Mouse (Mus musculus) liver, adult 2 months (tissue): Measurements from ENCODE around the gene Pla2g15. TPM values are rescaled to one million over a fixed set of nuclear protein-coding genes. Genes with fewer than 3 reads are reported as not detected.
A peak's percentile ranks its signal among the peaks of the same experiment; 100 is the strongest.

Source experiments
- DNase-seq: peaks from one replicate; pipeline ENCODE4 v3.0.0-alpha.2; 2011; ENCODE audit warnings: low read depth, low spot score; ENCODE audit errors: extremely low read depth
- H3K27ac ChIP-seq: fragments of 200-500 bp; replicated peaks from 2 replicates; pipeline ENCODE4 v1.5.1; 2012; ENCODE audit warnings: low read depth, mild to moderate bottlenecking, control low read depth, inconsistent platforms, low read length; ENCODE audit not compliant: insufficient read depth
- H3K27me3 ChIP-seq: fragments of 200-500 bp; 2 replicates; pipeline ENCODE4 v1.6.1; 2012; ENCODE audit warnings: mild to moderate bottlenecking, moderate library complexity, low read length, inconsistent platforms; ENCODE audit not compliant: control insufficient read depth, insufficient read depth
- H3K36me3 ChIP-seq: fragments of 200-500 bp; 2 replicates; pipeline ENCODE4 v1.6.1; 2012; ENCODE audit warnings: low read length, inconsistent platforms; ENCODE audit not compliant: control insufficient read depth, insufficient read depth
- H3K4me1 ChIP-seq: fragments of 200-500 bp; 2 replicates; pipeline ENCODE4 v1.6.1; 2011; ENCODE audit warnings: low read length; ENCODE audit not compliant: control insufficient read depth, insufficient read depth
- H3K4me3 ChIP-seq: fragments of 200-500 bp; 2 replicates; pipeline ENCODE4 v1.5.1; 2011; ENCODE audit warnings: low read depth, mild to moderate bottlenecking, control low read depth, low read length, moderate library complexity; ENCODE audit not compliant: insufficient read depth
- H3K79me2 ChIP-seq: fragments of 200-500 bp; 2 replicates; pipeline ENCODE4 v1.6.1; 2012; ENCODE audit warnings: inconsistent platforms, mild to moderate bottlenecking, low read length, moderate library complexity; ENCODE audit not compliant: control insufficient read depth, insufficient read depth
- H3K9ac ChIP-seq: fragments of 200-500 bp; 2 replicates; pipeline ENCODE4 v1.6.1; 2012; ENCODE audit warnings: low read depth, mild to moderate bottlenecking, control low read depth, inconsistent platforms, low read length
- CTCF ChIP-seq: fragments of 200-500 bp; IDR thresholded peaks from 2 replicates; pipeline ENCODE4 v1.5.1; 2011; ENCODE audit warnings: low read depth, low read length, control low read depth
- POLR2A ChIP-seq: fragments of 200-500 bp; IDR thresholded peaks from 2 replicates; pipeline ENCODE4 v1.6.1; 2011; ENCODE audit warnings: low read length, control low read depth; ENCODE audit not compliant: insufficient read depth; ENCODE audit errors: extremely low read depth
- WGBS: fragments of 180-500 bp; shearing (Covaris S2); methylation state at CpG from one replicate; pipeline ENCODE4 v1.1.7; 2018; 5-methylcytosine and 5-hydroxymethylcytosine counted together
- polyA plus RNA-seq: library from polyadenylated mRNA; depleted of rRNA; stranded (reverse); fragments of >200 nt; gene quantifications from 2 replicates; pipeline ENCODE4 v1.2.3, GENCODE M21; 2012
- total RNA-seq: library from RNA; depleted of rRNA; stranded (reverse); fragments of >200 nt; gene quantifications from 2 replicates; pipeline ENCODE4 v1.2.3, GENCODE M21; 2014

The Pla2g15 gene
- total and polyA plus RNA-seq, 2 experiments: 8.7 to 12.5 TPM

GRCm38 (mm10) chr8:106127054-106127453 lies 23.1 kb upstream of the Pla2g15 start:
- H3K4me3 ChIP-seq: no peak overlapping the region
- H3K9ac ChIP-seq: no peak overlapping the region
- no peak overlapping the region for H3K27ac ChIP-seq
- peaks cover 21% of the 10 kb centered on the region for H3K4me1 ChIP-seq
- DNase-seq: no peak
- no peak for TF ChIP-seq POLR2A
- TF ChIP-seq CTCF: no peak
- peaks cover 30% of the 10 kb centered on the region for H3K36me3 ChIP-seq
- H3K79me2 ChIP-seq: no peaks in the 10 kb centered on the region
- 62% methylated on average over 3 of the region's 3 CpGs for WGBS
- no peaks in the 10 kb centered on the region for H3K27me3 ChIP-seq

- 95% methylated on average over 10 of the region's 10 CpGs for WGBS
- no peaks in the 10 kb centered on the region for H3K27me3 ChIP-seq
- H3K4me3 ChIP-seq: no peak overlapping the region
- peaks cover 36% of the 10 kb centered on the region for H3K36me3 ChIP-seq
- H3K4me1 ChIP-seq: peaks cover 29% of the 10 kb centered on the region
- H3K9ac ChIP-seq: no peak overlapping the region
- H3K27ac ChIP-seq: no peak overlapping the region
- no peak for TF ChIP-seq POLR2A
- TF ChIP-seq CTCF: no peak
- no peak for DNase-seq
- H3K79me2 ChIP-seq: no peaks in the 10 kb centered on the region
Observed at GRCm38 (mm10) chr8:106127882-106128410, 22.3 kb upstream of the Pla2g15 start.

GRCm38 (mm10) chr8:106129232-106129930 lies 20.8 kb upstream of the Pla2g15 start:
- peaks cover 10% of the 10 kb centered on the region; the same call in 1 of the 2 replicates for H3K79me2 ChIP-seq
- H3K4me3 ChIP-seq: no peak overlapping the region
- TF ChIP-seq CTCF (no peak), POLR2A (no peak)
- H3K9ac ChIP-seq: no peak overlapping the region
- no peak for DNase-seq
- H3K27me3 ChIP-seq: no peaks in the 10 kb centered on the region
- peak overlapping the region; percentile 56 for H3K27ac ChIP-seq
- H3K4me1 ChIP-seq: peaks cover 40% of the 10 kb centered on the region
- peaks cover 40% of the 10 kb centered on the region for H3K36me3 ChIP-seq

GRCm38 (mm10) chr8:106129997-106130396 lies 20.2 kb upstream of the Pla2g15 start:
- H3K27ac ChIP-seq: peak overlapping the region; percentile 79
- DNase-seq: no peak

GRCm38 (mm10) chr8:106130505-106130904 lies 19.7 kb upstream of the Pla2g15 start:
- Histone ChIP-seq H3K4me1 (peaks cover 44% of the 10 kb centered on the region), H3K9ac (peak overlapping the region; percentile 31), H3K79me2 (peaks cover 14% of the 10 kb centered on the region; the same call in 1 of the 2 replicates), H3K4me3 (no peak overlapping the region), H3K27ac (peak overlapping the region; percentile 88), H3K36me3 (peaks cover 37% of the 10 kb centered on the region), H3K27me3 (no peaks in the 10 kb centered on the region)
- peak; percentile 100 for DNase-seq
- WGBS: 30% methylated on average over 2 of the region's 2 CpGs
- no peak for TF ChIP-seq CTCF
- TF ChIP-seq POLR2A: no peak

More at GRCm38 (mm10) chr8:106129997-106130396, 20.2 kb upstream of the Pla2g15 start:
- H3K9ac ChIP-seq: peak overlapping the region; percentile 37
- H3K79me2 ChIP-seq: peaks cover 14% of the 10 kb centered on the region; the same call in 1 of the 2 replicates
- TF ChIP-seq POLR2A (no peak), CTCF (no peak)
- no peak overlapping the region for H3K4me3 ChIP-seq
- peaks cover 44% of the 10 kb centered on the region for H3K4me1 ChIP-seq
- peaks cover 37% of the 10 kb centered on the region for H3K36me3 ChIP-seq
- H3K27me3 ChIP-seq: no peaks in the 10 kb centered on the region
- WGBS: 27% methylated on average over 2 of the region's 2 CpGs

- DNase-seq: no peak
- H3K9ac ChIP-seq: peak overlapping the region; percentile 31
- H3K27ac ChIP-seq: peak overlapping the region; percentile 88
- H3K4me1 ChIP-seq: peaks cover 44% of the 10 kb centered on the region
- no peaks in the 10 kb centered on the region for H3K27me3 ChIP-seq
- H3K4me3 ChIP-seq: no peak overlapping the region
- TF ChIP-seq CTCF: no peak
- TF ChIP-seq POLR2A: no peak
- peaks cover 37% of the 10 kb centered on the region for H3K36me3 ChIP-seq
- peaks cover 14% of the 10 kb centered on the region; the same call in 1 of the 2 replicates for H3K79me2 ChIP-seq
- 80% methylated on average over 4 of the region's 4 CpGs for WGBS
Observed at GRCm38 (mm10) chr8:106131021-106131420, 19.2 kb upstream of the Pla2g15 start.
